ENCODE assay signal across 10 mouse cellular contexts in the genomic region with DNA sequence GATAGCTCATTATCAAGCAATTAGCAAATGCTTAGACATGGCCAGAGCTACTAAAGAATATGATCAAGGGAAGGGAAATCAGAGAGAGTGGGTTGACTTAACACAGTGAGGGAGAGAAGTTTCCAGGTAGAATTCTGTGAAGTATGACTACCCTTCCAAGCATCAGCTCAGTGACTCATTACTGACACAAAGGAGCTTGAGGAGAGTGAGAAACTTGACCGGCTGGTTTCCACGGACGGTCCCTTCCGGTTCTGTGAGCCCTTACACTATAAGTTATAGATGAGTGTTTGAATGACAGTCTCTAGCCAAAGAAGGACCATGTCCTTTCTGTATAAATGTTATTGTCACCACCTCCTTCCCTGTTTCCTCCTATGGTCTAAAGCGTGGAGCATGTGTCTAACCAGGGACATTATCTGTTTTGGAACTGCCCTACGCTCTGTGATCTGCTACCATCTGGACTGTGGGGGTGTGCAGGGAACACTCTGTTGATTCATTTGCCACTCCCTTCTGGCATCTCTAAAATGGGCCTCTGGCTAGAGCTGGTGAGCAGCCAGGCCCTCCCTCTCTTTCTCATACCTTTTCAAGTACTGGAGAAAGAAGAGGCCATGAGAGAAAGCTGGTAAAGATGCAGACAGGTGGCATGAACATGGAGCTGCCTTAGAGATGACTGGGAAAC.
DNase-seq lines count a peak whose midpoint lies in the region.
"Had no signal": no experiment of that assay in that cellular context is flagged by ENCODE, and none has a peak within 500 bp of the region (broad histone marks: within the 10 kb centered on the region; RNA-seq: fewer than 3 reads in every experiment).

No protein-coding gene starts in this region.

- peak; percentile 87 to 88 for DNase-seq in right cerebral cortex, adult 2 months (ENCODE audit: low spot score in 2 of 2)
- no peak for DNase-seq in right cerebral cortex, postnatal 14 days
- peak; percentile 81 to 90 for DNase-seq in frontal cortex, postnatal 36 days (ENCODE audit: low spot score in 2 of 2)
- DNase-seq in left cerebral cortex, adult 8-10 months (ENCODE audit: low spot score in 2 of 2), result peak; percentile 51 to 89
- DNase-seq in adrenal gland, postnatal 14 days, result no peak
- DNase-seq in yolk sac, embryonic 10.5 days (ENCODE audit: low spot score), result no peak
- no peak for DNase-seq in gastrocnemius, adult 8-10 months (ENCODE audit: low spot score in 2 of 2)
- DNase-seq: adrenal gland, adult 8-10 months; kidney, postnatal 14 days; spleen, adult 18-20 months had no signal

Comparison
In these comparisons a context has a peak if more than half of its experiments do, and no peak if none do; other contexts are left out.
1. DNase-seq: peak in right cerebral cortex, adult 2 months (2 of 2), frontal cortex, postnatal 36 days (2 of 2) and left cerebral cortex, adult 8-10 months (2 of 2); none in right cerebral cortex, postnatal 14 days (single experiment), adrenal gland, postnatal 14 days (single experiment), yolk sac, embryonic 10.5 days (single experiment) and gastrocnemius, adult 8-10 months (0 of 2).